Mouse (Mus musculus): ENCODE results near the gene Kmt2c. TPM values are rescaled to one million over a fixed set of nuclear protein-coding genes. Genes with fewer than 3 reads are reported as not detected.

The Kmt2c gene
- polyA plus RNA-seq, 1 experiment from 2014 or later: 26.5 TPM

GRCm38 (mm10) chr5:25353509-25353908 is 145.1 kb downstream of the Kmt2c start:
- ATAC-seq: no peak
- Histone ChIP-seq H3K4me3 (replicated peaks; ENCODE audit: low read length) (no peak overlapping the region), H3K4me2 (ENCODE audit: low read length) (no peak overlapping the region), H3K27me3 (replicated peaks; ENCODE audit: control insufficient read depth, insufficient read depth, low read length) (no peaks in the 10 kb centered on the region), H3K27ac (ENCODE audit: low read length) (no peak overlapping the region), H3K36me3 (ENCODE audit: control insufficient read depth, insufficient read depth) (peaks cover 10% of the 10 kb centered on the region; the same call in 1 of the 2 replicates), H3K9me3 (ENCODE audit: control insufficient read depth, low read length) (no peaks in the 10 kb centered on the region), H3K9ac (replicated peaks; ENCODE audit: low read depth, low read length) (no peak overlapping the region), H3K4me1 (replicated peaks; ENCODE audit: control insufficient read depth, insufficient read depth, low read length) (no peaks in the 10 kb centered on the region)
- WGBS: 89% methylated on average over 2 of the region's 2 CpGs

DNA sequence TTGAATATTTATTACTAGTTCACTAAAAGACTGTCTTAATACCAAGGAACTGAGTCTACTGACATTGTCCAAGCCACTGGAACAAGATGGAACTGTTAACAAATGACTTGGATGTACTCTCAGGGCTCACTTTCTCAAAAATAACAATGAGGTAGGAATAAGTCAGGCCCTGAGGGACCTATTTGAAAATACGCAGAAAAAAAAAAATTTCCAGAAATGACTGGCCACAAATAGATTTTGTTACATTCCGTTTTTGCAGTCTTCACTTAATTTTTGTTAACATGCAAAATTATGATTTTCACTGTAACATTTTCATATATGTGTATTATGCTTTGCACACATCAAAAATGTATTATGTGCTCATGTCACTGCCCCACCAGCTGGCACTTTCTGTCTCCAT is 167.3 kb downstream of the Kmt2c start:
- no peak overlapping the region for H3K4me2 ChIP-seq (ENCODE audit: low read length)
- H3K9me3 ChIP-seq (ENCODE audit: control insufficient read depth, low read length): no peaks in the 10 kb centered on the region
- peaks cover 8% of the 10 kb centered on the region for H3K36me3 ChIP-seq (ENCODE audit: control insufficient read depth, insufficient read depth)
- H3K27me3 ChIP-seq (replicated peaks; ENCODE audit: control insufficient read depth, insufficient read depth, low read length): no peaks in the 10 kb centered on the region
- ATAC-seq: no peak
- H3K9ac ChIP-seq (replicated peaks; ENCODE audit: low read depth, low read length): no peak overlapping the region
- 90% methylated on average over 2 of the region's 2 CpGs for WGBS
- H3K4me3 ChIP-seq (replicated peaks; ENCODE audit: low read length): no peak overlapping the region
- no peak overlapping the region for H3K27ac ChIP-seq (ENCODE audit: low read length)
- no peaks in the 10 kb centered on the region for H3K4me1 ChIP-seq (replicated peaks; ENCODE audit: control insufficient read depth, insufficient read depth, low read length)

DNA sequence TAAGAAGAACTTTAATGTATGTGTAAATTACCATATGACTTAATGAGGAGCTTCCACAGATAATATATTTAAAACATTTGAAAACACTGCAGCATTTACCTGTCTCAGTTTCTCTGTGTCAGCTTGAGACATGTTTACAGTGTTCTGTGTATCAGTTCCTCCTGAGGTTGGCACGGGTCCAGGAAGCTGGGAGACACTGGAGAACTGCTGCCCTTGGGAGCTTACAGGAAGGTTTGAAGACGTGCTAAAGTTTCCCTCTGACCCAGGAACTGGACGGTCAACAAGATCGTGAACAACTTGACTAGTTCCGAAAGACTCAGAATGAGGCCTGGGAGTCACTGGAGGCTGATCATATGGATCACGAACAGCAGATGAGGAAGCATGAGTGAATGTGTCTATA is 184.7 kb downstream of the Kmt2c start:
- no peaks in the 10 kb centered on the region for H3K4me1 ChIP-seq (replicated peaks; ENCODE audit: control insufficient read depth, insufficient read depth, low read length)
- no peak overlapping the region for H3K9ac ChIP-seq (replicated peaks; ENCODE audit: low read depth, low read length)
- no peak overlapping the region for H3K4me2 ChIP-seq (ENCODE audit: low read length)
- H3K27ac ChIP-seq (ENCODE audit: low read length): no peak overlapping the region
- no peaks in the 10 kb centered on the region for H3K27me3 ChIP-seq (replicated peaks; ENCODE audit: control insufficient read depth, insufficient read depth, low read length)
- WGBS: 90% methylated on average over 6 of the region's 6 CpGs
- no peaks in the 10 kb centered on the region for H3K9me3 ChIP-seq (ENCODE audit: control insufficient read depth, low read length)
- H3K4me3 ChIP-seq (replicated peaks; ENCODE audit: low read length): no peak overlapping the region
- ATAC-seq: no peak
- peaks cover 45% of the 10 kb centered on the region for H3K36me3 ChIP-seq (ENCODE audit: control insufficient read depth, insufficient read depth)

DNA sequence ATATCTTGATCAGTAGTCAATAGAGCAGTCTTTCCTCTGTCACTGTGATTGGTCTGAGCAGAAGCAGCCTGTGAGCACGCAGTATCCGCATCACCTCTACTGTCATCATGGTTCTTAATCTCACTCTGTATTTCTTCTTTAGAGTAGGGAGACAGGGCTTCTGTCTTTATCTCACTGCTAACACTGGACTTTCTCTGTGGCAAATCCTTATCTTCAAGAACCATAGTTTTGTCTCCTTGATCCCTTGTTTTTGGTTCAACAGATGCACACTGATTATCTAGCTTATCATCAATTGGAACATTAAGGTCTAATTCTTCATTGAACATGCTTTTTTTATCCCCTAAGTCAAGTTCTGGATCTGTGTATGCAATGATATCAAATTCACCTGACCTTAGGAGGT is 188.4 kb downstream of the Kmt2c start:
- Histone ChIP-seq H3K27me3 (replicated peaks; ENCODE audit: control insufficient read depth, insufficient read depth, low read length) (no peaks in the 10 kb centered on the region), H3K9me3 (ENCODE audit: control insufficient read depth, low read length) (no peaks in the 10 kb centered on the region), H3K36me3 (ENCODE audit: control insufficient read depth, insufficient read depth) (peaks cover 38% of the 10 kb centered on the region), H3K27ac (ENCODE audit: low read length) (no peak overlapping the region), H3K9ac (replicated peaks; ENCODE audit: low read depth, low read length) (no peak overlapping the region), H3K4me3 (replicated peaks; ENCODE audit: low read length) (no peak overlapping the region), H3K4me2 (ENCODE audit: low read length) (no peak overlapping the region), H3K4me1 (replicated peaks; ENCODE audit: control insufficient read depth, insufficient read depth, low read length) (no peaks in the 10 kb centered on the region)
- WGBS: 90% methylated on average over 2 of the region's 2 CpGs
- no peak for ATAC-seq

GRCm38 (mm10) chr5:25296830-25297229 is 201.8 kb downstream of the Kmt2c start:
- 62% methylated on average over 3 of the region's 3 CpGs for WGBS
- ATAC-seq: no peak

GRCm38 (mm10) chr5:25283988-25284387 is 214.6 kb downstream of the Kmt2c start:
- Histone ChIP-seq H3K27ac (ENCODE audit: low read length) (no peak overlapping the region), H3K4me3 (replicated peaks; ENCODE audit: low read length) (no peak overlapping the region), H3K36me3 (ENCODE audit: control insufficient read depth, insufficient read depth) (peaks cover 40% of the 10 kb centered on the region), H3K27me3 (replicated peaks; ENCODE audit: control insufficient read depth, insufficient read depth, low read length) (no peaks in the 10 kb centered on the region), H3K9ac (replicated peaks; ENCODE audit: low read depth, low read length) (no peak overlapping the region), H3K9me3 (ENCODE audit: control insufficient read depth, low read length) (no peaks in the 10 kb centered on the region), H3K4me2 (ENCODE audit: low read length) (no peak overlapping the region), H3K4me1 (replicated peaks; ENCODE audit: control insufficient read depth, insufficient read depth, low read length) (no peaks in the 10 kb centered on the region)
- 96% methylated on average over 13 of the region's 13 CpGs for whole genome bisulfite sequencing
- ATAC-seq: no peak

More at GRCm38 (mm10) chr5:25296830-25297229, 201.8 kb downstream of the Kmt2c start:
- peaks cover 29% of the 10 kb centered on the region for H3K36me3 ChIP-seq (ENCODE audit: control insufficient read depth, insufficient read depth)
- no peak overlapping the region for H3K9ac ChIP-seq (replicated peaks; ENCODE audit: low read depth, low read length)
- no peaks in the 10 kb centered on the region; the same call in 1 of the 2 replicates for H3K4me1 ChIP-seq (replicated peaks; ENCODE audit: control insufficient read depth, insufficient read depth, low read length)
- no peak overlapping the region for H3K27ac ChIP-seq (ENCODE audit: low read length)
- H3K9me3 ChIP-seq (ENCODE audit: control insufficient read depth, low read length): no peaks in the 10 kb centered on the region
- no peaks in the 10 kb centered on the region for H3K27me3 ChIP-seq (replicated peaks; ENCODE audit: control insufficient read depth, insufficient read depth, low read length)
- no peak overlapping the region for H3K4me2 ChIP-seq (ENCODE audit: low read length)
- H3K4me3 ChIP-seq (replicated peaks; ENCODE audit: low read length): no peak overlapping the region

DNA sequence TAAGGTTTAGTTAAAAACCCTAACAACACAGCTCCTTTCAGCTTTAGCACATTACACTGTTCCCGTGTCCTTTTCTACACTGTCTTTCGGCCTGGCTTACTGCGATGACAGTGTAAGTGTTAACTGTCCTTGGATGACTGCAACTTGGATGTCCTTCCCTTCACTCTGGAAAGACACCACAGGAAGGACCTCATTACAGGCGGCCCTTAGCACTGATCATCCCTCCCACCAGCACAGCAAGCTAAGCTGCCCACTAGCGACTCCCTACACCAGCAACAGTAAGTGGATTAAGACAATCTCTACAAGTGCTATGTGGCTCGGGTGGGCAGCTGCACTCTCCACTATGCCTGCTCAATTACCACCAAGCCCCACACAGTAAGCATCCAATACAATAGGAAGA is 222.2 kb downstream of the Kmt2c start:
- ATAC-seq: no peak
- 77% methylated on average over 6 of the region's 6 CpGs for WGBS
- H3K4me2 ChIP-seq (ENCODE audit: low read length): no peak overlapping the region

DNA sequence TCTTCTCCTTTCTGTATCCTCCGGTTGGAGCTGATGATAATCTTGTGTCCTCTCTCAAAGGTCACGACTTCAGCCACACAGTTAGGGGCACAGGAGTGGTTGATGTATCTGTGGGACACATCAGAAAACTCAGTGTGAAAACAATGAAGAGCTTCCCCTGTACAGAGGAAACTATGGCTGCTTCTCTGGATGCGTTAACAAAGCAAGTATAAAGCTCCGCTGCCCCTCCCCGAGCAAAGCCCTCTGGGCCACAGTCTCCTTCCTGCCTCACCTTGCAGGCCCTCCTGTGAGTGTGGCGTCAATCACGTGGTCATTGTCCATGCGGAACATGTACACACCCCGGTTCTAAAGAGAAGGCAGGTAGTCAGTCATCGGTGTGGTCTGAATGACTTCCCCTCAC is 223.0 kb downstream of the Kmt2c start:
- 90% methylated on average over 10 of the region's 10 CpGs for WGBS
- Histone ChIP-seq H3K4me2 (ENCODE audit: low read length) (no peak overlapping the region), H3K4me1 (replicated peaks; ENCODE audit: control insufficient read depth, insufficient read depth, low read length) (no peaks in the 10 kb centered on the region), H3K27ac (ENCODE audit: low read length) (no peak overlapping the region), H3K36me3 (ENCODE audit: control insufficient read depth, insufficient read depth) (peaks cover 30% of the 10 kb centered on the region), H3K27me3 (replicated peaks; ENCODE audit: control insufficient read depth, insufficient read depth, low read length) (no peaks in the 10 kb centered on the region), H3K9me3 (ENCODE audit: control insufficient read depth, low read length) (no peaks in the 10 kb centered on the region), H3K9ac (replicated peaks; ENCODE audit: low read depth, low read length) (no peak overlapping the region), H3K4me3 (replicated peaks; ENCODE audit: low read length) (no peak overlapping the region)
- ATAC-seq: no peak

More for the DNA sequence above, 222.2 kb downstream of the Kmt2c start:
- Histone ChIP-seq H3K9me3 (ENCODE audit: control insufficient read depth, low read length) (no peaks in the 10 kb centered on the region), H3K4me3 (replicated peaks; ENCODE audit: low read length) (no peak overlapping the region), H3K36me3 (ENCODE audit: control insufficient read depth, insufficient read depth) (peaks cover 36% of the 10 kb centered on the region), H3K4me1 (replicated peaks; ENCODE audit: control insufficient read depth, insufficient read depth, low read length) (no peaks in the 10 kb centered on the region), H3K9ac (replicated peaks; ENCODE audit: low read depth, low read length) (no peak overlapping the region), H3K27ac (ENCODE audit: low read length) (no peak overlapping the region), H3K27me3 (replicated peaks; ENCODE audit: control insufficient read depth, insufficient read depth, low read length) (no peaks in the 10 kb centered on the region)

DNA sequence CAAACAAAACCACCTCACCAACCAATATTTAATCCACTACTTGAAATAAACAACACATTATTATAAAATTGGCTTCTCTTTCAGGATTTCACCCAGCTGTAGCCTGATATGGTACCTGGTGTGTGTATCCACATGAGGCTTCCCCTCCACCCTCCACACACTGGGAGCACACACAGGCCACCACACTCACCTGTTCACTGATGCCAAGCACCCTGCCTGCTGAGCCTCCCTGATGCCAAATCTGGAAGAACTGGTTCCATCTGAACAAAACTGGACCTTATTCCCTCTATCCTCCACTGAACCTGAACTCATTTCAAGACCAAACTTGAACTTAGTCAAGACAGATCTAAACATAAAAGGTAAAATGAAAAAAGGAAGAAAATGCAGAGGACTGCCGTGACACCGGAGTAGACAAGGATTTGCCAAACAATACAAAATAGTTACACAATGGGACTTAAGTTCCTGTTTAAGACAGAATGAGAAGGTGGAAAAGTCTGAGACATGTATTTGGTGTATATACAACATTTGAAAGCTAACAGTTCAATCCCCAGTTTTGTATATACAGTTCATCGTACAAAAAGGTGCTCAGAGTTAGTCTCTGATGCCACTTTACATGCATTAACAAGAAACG is 230.2 kb downstream of the Kmt2c start:
- no peak overlapping the region for H3K27ac ChIP-seq (ENCODE audit: low read length)
- H3K4me2 ChIP-seq (ENCODE audit: low read length): no peak overlapping the region
- WGBS: 92% methylated on average over 4 of the region's 4 CpGs
- H3K4me1 ChIP-seq (replicated peaks; ENCODE audit: control insufficient read depth, insufficient read depth, low read length): no peaks in the 10 kb centered on the region
- H3K4me3 ChIP-seq (replicated peaks; ENCODE audit: low read length): no peak overlapping the region
- no peak overlapping the region for H3K9ac ChIP-seq (replicated peaks; ENCODE audit: low read depth, low read length)
- peaks cover 22% of the 10 kb centered on the region for H3K36me3 ChIP-seq (ENCODE audit: control insufficient read depth, insufficient read depth)
- H3K9me3 ChIP-seq (ENCODE audit: control insufficient read depth, low read length): no peaks in the 10 kb centered on the region
- no peaks in the 10 kb centered on the region for H3K27me3 ChIP-seq (replicated peaks; ENCODE audit: control insufficient read depth, insufficient read depth, low read length)
- ATAC-seq: no peak

DNA sequence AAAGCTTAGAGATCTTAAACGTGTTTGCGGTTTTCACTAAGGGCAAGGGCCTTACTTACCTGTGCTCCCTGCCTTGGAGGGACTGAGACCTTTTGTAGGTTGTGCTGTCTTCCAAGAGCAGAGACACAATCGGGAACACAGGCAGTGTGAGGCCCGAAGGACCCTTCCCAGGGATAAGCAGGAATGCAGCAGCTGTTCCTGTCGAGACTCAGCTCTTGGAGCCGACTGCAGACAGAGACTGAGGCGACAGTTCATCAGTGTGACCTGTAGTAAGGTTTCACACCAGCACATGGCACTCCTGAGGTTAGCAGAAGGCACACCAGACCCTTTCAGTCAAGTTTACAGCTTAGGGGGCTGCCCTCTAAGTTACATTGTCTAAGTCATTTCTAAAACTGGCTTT is 236.3 kb downstream of the Kmt2c start:
- no peak overlapping the region for H3K4me3 ChIP-seq (replicated peaks; ENCODE audit: low read length)
- H3K36me3 ChIP-seq (ENCODE audit: control insufficient read depth, insufficient read depth): peaks cover 34% of the 10 kb centered on the region
- H3K27ac ChIP-seq (ENCODE audit: low read length): no peak overlapping the region
- no peak overlapping the region for H3K9ac ChIP-seq (replicated peaks; ENCODE audit: low read depth, low read length)
- H3K27me3 ChIP-seq (replicated peaks; ENCODE audit: control insufficient read depth, insufficient read depth, low read length): no peaks in the 10 kb centered on the region
- WGBS: 86% methylated on average over 7 of the region's 7 CpGs
- no peaks in the 10 kb centered on the region for H3K4me1 ChIP-seq (replicated peaks; ENCODE audit: control insufficient read depth, insufficient read depth, low read length)
- ATAC-seq: no peak
- H3K4me2 ChIP-seq (ENCODE audit: low read length): no peak overlapping the region
- no peaks in the 10 kb centered on the region for H3K9me3 ChIP-seq (ENCODE audit: control insufficient read depth, low read length)

Measured in forebrain, embryonic 16.5 days (tissue).